Mouse (Mus musculus): ENCODE measurements around the gene Inpp5d. TPM values are rescaled to one million over a fixed set of nuclear protein-coding genes. Genes with fewer than 3 reads are reported as not detected.

The Inpp5d gene
- total RNA-seq, 2 experiments from 2014 or later, result 21.7 to 22.1 TPM

GRCm38 (mm10) chr1:87740584-87741290, 120.6 kb downstream of the Inpp5d start:
- DNase-seq (ENCODE audit: low spot score in 2 of 2), result peak in 1 of 2 experiments; percentile 60
- intact Hi-C loops (cut with DNase I), result no loop called here

GRCm38 (mm10) chr1:87749360-87749973, 129.4 kb downstream of the Inpp5d start:
- intact Hi-C loops (cut with DNase I), result no loop called here

DNA sequence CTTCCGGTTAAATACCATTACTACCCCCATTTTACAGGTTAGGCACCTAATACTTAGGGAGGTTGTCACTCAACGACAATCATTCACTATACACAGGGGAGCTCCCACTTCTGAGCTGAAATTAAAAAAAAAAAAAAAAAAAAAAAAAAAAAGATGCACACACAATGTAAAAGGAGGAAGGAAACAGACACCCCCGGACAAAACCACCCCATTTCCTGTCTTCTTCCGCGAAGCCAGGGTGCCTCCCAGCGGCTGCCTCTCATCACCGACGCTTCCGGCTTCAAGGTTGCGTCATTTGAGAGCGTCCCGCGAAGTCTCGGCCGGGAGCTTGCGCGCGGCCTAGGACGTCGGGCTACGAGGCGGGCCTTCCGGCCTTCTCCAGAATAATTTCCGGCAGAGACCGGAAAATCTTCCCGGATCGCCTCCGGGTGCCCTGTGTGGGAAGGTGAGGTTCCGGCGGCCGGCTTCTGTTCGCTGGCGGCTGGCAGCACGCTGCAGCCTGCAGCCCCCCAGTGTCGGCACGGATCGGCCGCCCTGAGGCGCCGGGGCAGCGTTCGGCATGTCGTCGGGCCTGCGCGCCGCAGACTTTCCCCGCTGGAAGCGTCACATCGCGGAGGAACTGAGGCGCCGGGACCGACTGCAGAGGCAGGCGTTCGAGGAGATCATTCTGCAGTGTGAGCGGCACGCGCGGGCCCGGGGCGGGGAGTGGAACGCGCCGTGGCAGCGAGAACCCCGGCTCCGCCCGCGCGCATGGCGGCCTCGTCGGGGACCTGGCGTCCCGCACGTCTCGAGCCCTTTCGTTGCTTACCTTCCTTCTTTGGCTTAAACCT, 135.7 kb downstream of the Inpp5d start, which contains the start of gene Atg16l1:
Atg16l1 (plus strand) TSS at position 230 of the 830 bp plus-strand sequence.
- intact Hi-C loops (cut with DNase I), result loop anchor here (5.0 kb wide), 1 partner anchor 309 kb away; no protein-coding TSS in a partner anchor

More at GRCm38 (mm10) chr1:87749360-87749973, 129.4 kb downstream of the Inpp5d start:
- no peak for DNase-seq (ENCODE audit: low spot score in 2 of 2)

GRCm38 (mm10) chr1:87763821-87764220, 143.7 kb downstream of the Inpp5d start:
- no peak for DNase-seq (ENCODE audit: low spot score in 2 of 2)
- intact Hi-C loops (cut with DNase I), result loop anchor here (10.0 kb wide), 1 partner anchor 539 kb away; no protein-coding TSS in a partner anchor

More for the DNA sequence above, 135.7 kb downstream of the Inpp5d start, which contains the start of gene Atg16l1:
- DNase-seq (ENCODE audit: low spot score in 2 of 2), result peak; percentile 96 to 97

- DNase-seq (ENCODE audit: low spot score in 2 of 2), result no peak
- intact Hi-C loops (cut with DNase I), result loop anchor here (5.0 to 10.0 kb wide), 2 partner anchors 157 to 541 kb away; no protein-coding TSS in a partner anchor
These were observed 145.6 kb downstream of the Inpp5d start for GRCm38 (mm10) chr1:87765741-87766140.

DNA sequence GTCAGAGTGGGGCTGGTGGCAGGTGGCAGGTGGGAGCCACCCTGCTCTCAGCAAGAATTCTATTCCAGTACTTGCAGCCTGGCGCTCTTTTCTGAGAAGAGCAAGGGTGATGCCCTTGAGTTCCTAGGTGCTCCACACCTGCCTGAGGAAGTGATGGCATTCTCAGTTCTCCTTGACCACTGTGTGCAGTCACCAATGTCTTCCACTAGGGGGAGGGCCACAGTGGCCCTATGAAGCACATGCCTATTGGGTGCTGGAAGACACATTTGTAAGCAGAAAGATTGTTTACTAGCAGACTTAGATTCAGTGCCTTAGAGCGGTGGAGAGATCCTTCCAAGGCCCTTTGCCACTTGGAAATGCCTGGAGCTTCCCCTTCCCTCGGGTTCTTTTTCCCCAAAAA, 146.1 kb downstream of the Inpp5d start:
- no peak for DNase-seq (ENCODE audit: low spot score in 2 of 2)
- intact Hi-C loops (cut with DNase I), result loop anchor here (5.0 to 10.0 kb wide), 2 partner anchors 156 to 541 kb away; no protein-coding TSS in a partner anchor

DNA sequence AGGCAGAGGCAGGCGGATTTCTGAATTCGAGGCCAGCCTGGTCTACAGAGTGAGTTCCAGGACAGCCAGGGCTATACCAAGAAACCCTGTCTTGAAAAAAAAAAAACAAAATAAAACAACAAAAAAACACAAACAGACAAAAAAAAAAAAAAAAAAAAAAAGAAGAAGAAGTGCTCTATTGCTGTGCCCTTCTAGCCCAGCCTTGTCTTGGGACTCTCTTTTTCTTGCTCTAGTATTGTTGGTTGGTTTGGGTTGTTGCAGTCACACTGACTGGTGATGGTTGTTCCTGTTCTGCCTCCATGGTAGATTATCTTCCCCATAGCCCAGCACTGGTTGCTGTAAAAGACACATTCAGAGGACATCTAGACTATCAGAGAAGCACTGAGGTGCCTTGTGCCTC, 149.2 kb downstream of the Inpp5d start:
- intact Hi-C loops (cut with DNase I), result loop anchor here (5.0 to 10.0 kb wide), 2 partner anchors 153 to 544 kb away; no protein-coding TSS in a partner anchor
- no peak for DNase-seq (ENCODE audit: low spot score in 2 of 2)

Other genes with a start within 250 kb of the Inpp5d start
- gene Kcnj13, start 225.6 kb upstream of the Inpp5d start, total RNA-seq (2021), result 1 to 10 TPM; 3.3 to 4.5 TPM
- gene Snorc, start 150.0 kb upstream of the Inpp5d start, total RNA-seq (2021), result 1 to 10 TPM in 1 of 2 experiments, under 1 TPM in 1; 0.82 to 1.1 TPM
- 1 to 10 TPM; 3.4 to 3.5 TPM for gene Neu2, start 110.4 kb upstream of the Inpp5d start, total RNA-seq (2021)
- gene Ngef, start 46.4 kb upstream of the Inpp5d start, total RNA-seq (2021), result 100 to 1,000 TPM; 261 to 278 TPM
- gene Atg16l1, start 135.6 kb downstream of the Inpp5d start, total RNA-seq (2021), result 10 to 100 TPM; 66.9 to 68.0 TPM
- 1 to 10 TPM; 2.5 TPM for gene Sag, start 183.4 kb downstream of the Inpp5d start, total RNA-seq (2021)
- gene Dgkd, start 233.0 kb downstream of the Inpp5d start, total RNA-seq (2021), result 100 to 1,000 TPM; 128 to 140 TPM

Data from left cerebral cortex, postnatal 14 days (tissue).